Mouse (Mus musculus) hindbrain, embryonic 15.5 days (tissue): ENCODE measurements at regions not wholly inside any gene's neighbourhood (a gene's known extent, or its start where the extent isn't known, plus 50 kb on each side); places are given as distances from the start of the nearest gene placed in this dataset.
"Not testable (repeated sequence)": the region's sequence is repeated elsewhere in the genome, so short reads cannot be mapped to it uniquely, and the experiment has no call there.

Source experiments
- ATAC-seq: fragments of 200-750 bp; cut with Nextera tagmentation; 2 replicates; pipeline ENCODE4 v1.8.0; 2017; ENCODE audit warnings: low read depth, moderate number of reproducible peaks, moderate TSS enrichment; ENCODE audit not compliant: low FRiP score
- H3K27ac ChIP-seq: fragments of 300-500 bp; sonication (generic); replicated peaks from 2 replicates; pipeline ENCODE4 v1.5.1; 2015; ENCODE audit warnings: mild to moderate bottlenecking, inconsistent platforms
- H3K27me3 ChIP-seq: fragments of 300-500 bp; sonication (generic); 2 replicates; pipeline ENCODE4 v1.6.1; 2015; ENCODE audit warnings: control low read depth, inconsistent platforms
- H3K36me3 ChIP-seq: fragments of 300-500 bp; sonication (generic); 2 replicates; pipeline ENCODE4 v1.6.1; 2015; ENCODE audit warnings: control low read depth, inconsistent platforms
- H3K4me1 ChIP-seq: fragments of 300-500 bp; sonication (generic); replicated peaks from 2 replicates; pipeline ENCODE4 v1.6.1; 2015; ENCODE audit warnings: control low read depth, inconsistent platforms
- H3K4me2 ChIP-seq: fragments of 300-500 bp; sonication (generic); 2 replicates; pipeline ENCODE4 v1.6.1; 2015; ENCODE audit warnings: moderate library complexity, mild to moderate bottlenecking, inconsistent platforms
- H3K4me3 ChIP-seq: fragments of 300-500 bp; sonication (generic); 2 replicates; pipeline ENCODE4 v1.5.1; 2015; ENCODE audit warnings: mild to moderate bottlenecking, inconsistent platforms
- H3K9ac ChIP-seq: fragments of 300-500 bp; sonication (generic); 2 replicates; pipeline ENCODE4 v1.6.1; 2015; ENCODE audit warnings: inconsistent platforms
- H3K9me3 ChIP-seq: fragments of 300-500 bp; sonication (generic); 2 replicates; pipeline ENCODE4 v1.6.1; 2016; ENCODE audit warnings: control low read depth, inconsistent platforms
- WGBS: fragments of 180-500 bp; shearing (Covaris S2); methylation state at CpG from one replicate; pipeline ENCODE4 v1.1.7; 2015; 5-methylcytosine and 5-hydroxymethylcytosine counted together

DNA sequence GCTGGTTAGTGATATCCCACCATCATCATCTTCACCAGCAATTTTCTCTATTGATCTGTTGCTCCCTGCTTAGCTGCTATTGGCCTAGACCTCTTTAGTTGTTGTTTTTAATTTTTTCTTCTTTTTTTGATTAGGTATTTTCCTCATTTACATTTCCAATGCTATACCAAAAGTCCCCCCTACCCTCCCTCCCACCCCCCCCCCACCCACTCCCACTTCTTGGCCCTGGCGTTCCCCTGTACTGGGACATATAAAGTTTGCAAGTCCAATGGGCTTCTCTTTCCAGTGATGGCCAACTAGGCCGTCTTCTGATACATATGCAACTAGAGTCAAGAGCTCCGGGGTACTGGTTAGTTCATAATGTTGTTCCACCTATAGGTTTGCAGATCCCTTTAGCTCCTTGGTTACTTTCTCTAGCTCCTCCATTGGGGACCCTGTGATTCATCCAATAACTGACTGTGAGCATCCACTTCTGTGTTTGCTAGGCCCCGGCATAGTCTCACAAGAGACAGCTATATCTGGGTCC is 386.7 kb upstream of the Pcdh10 start:
- WGBS, result 98% methylated on average over 4 of the region's 4 CpGs
- not testable (repeated sequence) for H3K4me3 ChIP-seq, H3K27me3 ChIP-seq, H3K36me3 ChIP-seq, H3K4me1 ChIP-seq, H3K4me2 ChIP-seq, H3K27ac ChIP-seq, H3K9ac ChIP-seq, H3K9me3 ChIP-seq
- peak; percentile 72; the same call in 1 of the 2 replicates for ATAC-seq
